In the genomic region with DNA sequence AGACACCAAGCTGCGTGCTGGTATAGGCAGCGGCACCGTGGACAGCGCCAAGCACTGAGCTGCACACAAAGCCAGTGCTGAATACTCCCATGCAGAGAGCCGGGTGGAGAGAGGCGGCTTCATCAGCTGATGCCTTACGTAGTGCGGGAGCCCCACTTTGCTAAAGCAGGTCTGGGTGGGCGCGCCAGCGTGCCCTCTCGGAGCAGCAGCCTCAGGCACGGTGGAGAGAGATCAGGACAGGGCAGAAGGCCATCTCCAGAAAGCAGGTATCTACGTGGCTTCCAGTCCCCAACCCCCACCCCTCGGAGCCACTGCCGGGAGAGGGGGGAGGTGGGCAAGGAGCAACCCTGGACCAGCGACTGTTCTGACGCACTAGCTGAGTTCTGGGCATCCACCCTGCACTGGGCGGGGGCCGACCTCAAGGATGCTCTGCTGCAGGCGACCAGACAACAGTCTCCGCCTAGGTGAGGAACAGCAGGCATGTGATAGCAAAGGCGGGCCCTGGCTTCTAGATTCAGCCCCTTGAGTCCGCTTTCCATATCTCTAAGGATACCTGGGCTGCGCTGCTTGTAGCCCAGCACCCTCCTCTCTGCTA, we compare ENCODE assay signal across 9 mouse cellular contexts. TPM values are rescaled to one million over a fixed set of nuclear protein-coding genes. Genes with fewer than 3 reads are reported as not detected.
DNase-seq lines count a peak whose midpoint lies in the region; ATAC-seq and TF ChIP-seq lines count a peak whose summit lies in the region.
"Had no signal": no experiment of that assay in that cellular context is flagged by ENCODE, and none has a peak within 500 bp of the region (broad histone marks: within the 10 kb centered on the region; RNA-seq: fewer than 3 reads in every experiment).

A gene (plus strand): TSS at position 449 of the 595 bp plus-strand sequence.

- no peak for TF ChIP-seq EP300 in heart, adult 2 months (IDR thresholded peaks at IDR 0.05; ENCODE audit: insufficient read depth, low read depth, low read length)
- TF ChIP-seq EP300 in stomach, postnatal 0 days (optimal IDR thresholded peaks at IDR 0.05): no peak

- H3K4me1 ChIP-seq in heart, embryonic 13.5 days: no peaks in the 10 kb centered on the region
- no peaks in the 10 kb centered on the region for H3K4me1 ChIP-seq in heart, adult 2 months (ENCODE audit: control insufficient read depth, insufficient read depth, low read length)
- H3K4me1 ChIP-seq in stomach, postnatal 0 days (replicated peaks; ENCODE audit: control insufficient read depth, insufficient read depth): no peaks in the 10 kb centered on the region
- no peaks in the 10 kb centered on the region for H3K4me1 ChIP-seq in thymus, adult 2 months (replicated peaks; ENCODE audit: control insufficient read depth, insufficient read depth, low read length)

- H3K4me3 ChIP-seq in heart, embryonic 13.5 days: peak within 1 kb of the TSS; percentile 21; the same call in 1 of the 2 replicates
- no peak within 1 kb of the TSS for H3K4me3 ChIP-seq in heart, adult 2 months
- no peak within 1 kb of the TSS for H3K4me3 ChIP-seq in stomach, postnatal 0 days (ENCODE audit: low read depth, low read length)
- no peak within 1 kb of the TSS for H3K4me3 ChIP-seq in thymus, adult 2 months (ENCODE audit: control insufficient read depth, insufficient read depth, low read length)

- peak within 1 kb of the TSS; percentile 54 for H3K4me2 ChIP-seq in heart, embryonic 13.5 days
- H3K4me2 ChIP-seq in stomach, postnatal 0 days (replicated peaks; ENCODE audit: low read depth): no peak within 1 kb of the TSS

- H3K79me2 ChIP-seq in heart, adult 2 months (replicated peaks; ENCODE audit: control insufficient read depth, insufficient read depth, low read length): no peaks in the 10 kb centered on the region

- 0 out of 2 replicates have a peak, but pooled peaks have one; percentile 46 for ATAC-seq in heart, embryonic 13.5 days (ENCODE audit: extremely low read depth, insufficient number of reproducible peaks, low FRiP score, low TSS enrichment)
- ATAC-seq in frontal cortex, adult (ENCODE audit: low TSS enrichment): peak; percentile 83
- ATAC-seq in stomach, postnatal 0 days (ENCODE audit: low FRiP score, low TSS enrichment): peak; percentile 51; the same call in 1 of the 2 replicates

- no peak for TF ChIP-seq POLR2A in heart, adult 2 months (IDR thresholded peaks at IDR 0.05; ENCODE audit: insufficient read depth, low read depth, low read length)
- TF ChIP-seq POLR2A in thymus, adult 2 months (IDR thresholded peaks at IDR 0.05; ENCODE audit: control insufficient read depth, extremely low read depth, insufficient read depth, low read length, poor library complexity): no peak

- no peak within 1 kb of the TSS for H3K9ac ChIP-seq in heart, embryonic 13.5 days
- no peak within 1 kb of the TSS for H3K9ac ChIP-seq in heart, adult 2 months (ENCODE audit: low read depth, low read length)
- no peak within 1 kb of the TSS for H3K9ac ChIP-seq in stomach, postnatal 0 days (ENCODE audit: low read length)

- no peaks in the 10 kb centered on the region for H3K36me3 ChIP-seq in heart, embryonic 13.5 days
- no peaks in the 10 kb centered on the region for H3K36me3 ChIP-seq in heart, adult 2 months (ENCODE audit: control insufficient read depth, insufficient read depth, low read length)
- no peaks in the 10 kb centered on the region for H3K36me3 ChIP-seq in stomach, postnatal 0 days (ENCODE audit: control insufficient read depth, insufficient read depth, low read length)
- no peaks in the 10 kb centered on the region for H3K36me3 ChIP-seq in thymus, adult 2 months (ENCODE audit: control insufficient read depth, insufficient read depth, low read length)

- no peak within 1 kb of the TSS for H3K27ac ChIP-seq in heart, embryonic 13.5 days (replicated peaks)
- H3K27ac ChIP-seq in heart, adult 2 months: no peak within 1 kb of the TSS
- no peak within 1 kb of the TSS for H3K27ac ChIP-seq in stomach, postnatal 0 days (replicated peaks)
- no peak within 1 kb of the TSS for H3K27ac ChIP-seq in thymus, adult 2 months (ENCODE audit: control insufficient read depth, insufficient read depth, low read length)

- TF ChIP-seq CTCF in heart, adult 2 months (IDR thresholded peaks at IDR 0.05): no peak
- no peak for TF ChIP-seq CTCF in stomach, postnatal 0 days (IDR thresholded peaks at IDR 0.05; ENCODE audit: low read depth)
- no peak for TF ChIP-seq CTCF in thymus, adult 2 months (IDR thresholded peaks at IDR 0.05; ENCODE audit: borderline replicate concordance, control insufficient read depth, extremely low read depth, insufficient read depth, low read length, poor library complexity)

- no peak for DNase-seq in heart, adult 2 months
- DNase-seq in cerebellum, adult 9-10 months: peak; percentile 8
- peak; percentile 25 to 51 for DNase-seq in kidney, postnatal 25 days
- peak; percentile 70 for DNase-seq in mesoderm, embryonic 11.5 days (ENCODE audit: low read depth, low spot score)
- DNase-seq in stomach, postnatal 0 days (ENCODE audit: low spot score): peak; percentile 33
- no peak for DNase-seq in thymus, adult 2 months

- intact Hi-C loops in heart, adult 2 months (cut with DNase I): no loop called here

- peaks cover 46% of the 10 kb centered on the region for H3K27me3 ChIP-seq in heart, embryonic 13.5 days (replicated peaks)
- no peaks in the 10 kb centered on the region for H3K27me3 ChIP-seq in heart, adult 2 months (ENCODE audit: control insufficient read depth, insufficient read depth, low read length)
- H3K27me3 ChIP-seq in stomach, postnatal 0 days (ENCODE audit: control insufficient read depth, insufficient read depth, low read length): no peaks in the 10 kb centered on the region
- no peaks in the 10 kb centered on the region; the same call in 1 of the 2 replicates for H3K27me3 ChIP-seq in thymus, adult 2 months (ENCODE audit: control insufficient read depth, insufficient read depth, low read length)
- H3K27me3 ChIP-seq: CH12.LX had no signal

- no peaks in the 10 kb centered on the region for H3K9me3 ChIP-seq in heart, embryonic 13.5 days
- no peaks in the 10 kb centered on the region for H3K9me3 ChIP-seq in stomach, postnatal 0 days (ENCODE audit: control insufficient read depth, low read length)

- 7% methylated on average over 25 of the region's 25 CpGs for WGBS in heart, embryonic 13.5 days
- 7% methylated on average over 25 of the region's 25 CpGs for WGBS in heart, adult 2 months
- 7% methylated on average over 25 of the region's 25 CpGs for WGBS in stomach, postnatal 0 days
- 13% methylated on average over 25 of the region's 25 CpGs for WGBS in thymus, adult 2 months

RNA-seq across cellular contexts. Expression of the gene that starts here (rescaled TPM):
- not detected in 2 replicates for polyA plus RNA-seq in heart, embryonic 13.5 days (2015; fragmentation: Nextera tagmentation; extraction: Ambion mirVana)
- total RNA-seq in heart, adult 2 months (2021): not detected
- not detected in 2 replicates for polyA plus RNA-seq in heart, adult 2 months (2012; rRNA removed)
- polyA plus RNA-seq in stomach, postnatal 0 days (2015; fragmentation: Nextera tagmentation; extraction: Ambion mirVana): not detected in 2 replicates
- not detected in 2 replicates for polyA plus RNA-seq in thymus, adult 2 months (2012; rRNA removed)
- total RNA-seq: CH12.LX had no signal

Comparison
In these comparisons a context has a peak if more than half of its experiments do, and no peak if none do; other contexts are left out.
1. Peak in ATAC-seq, H3K4me3 ChIP-seq and H3K4me2 ChIP-seq in heart, embryonic 13.5 days; RNA of the gene not detected or under 1 TPM.
2. Peak in DNase-seq and ATAC-seq in stomach, postnatal 0 days; RNA of the gene not detected or under 1 TPM.
3. DNase-seq: peak in cerebellum, adult 9-10 months (single experiment), kidney, postnatal 25 days (2 of 2) and mesoderm, embryonic 11.5 days (single experiment); none in heart, adult 2 months (0 of 2) and thymus, adult 2 months (single experiment).
4. Peak in every context shown above with its lines, with median percentiles within 50 percentile points of each other: ATAC-seq.